Mouse (Mus musculus): ENCODE results near the gene Nat8f4. TPM values are rescaled to one million over a fixed set of nuclear protein-coding genes. Genes with fewer than 3 reads are reported as not detected.
"Not testable (repeated sequence)": the region's sequence is repeated elsewhere in the genome, so short reads cannot be mapped to it uniquely, and the experiment has no call there.

The Nat8f4 gene
- 7.0 and 7.5 TPM in 2 replicates for polyA plus RNA-seq (2014; fragmentation: Nextera tagmentation; extraction: Ambion mirVana)

GRCm38 (mm10) chr6:85904642-85905061 is at the start of gene Nat8f4:
Gene Nat8f4, minus strand, starts transcription at chr6:85904884.
- H3K9me3 ChIP-seq (ENCODE audit: control insufficient read depth, low read length); H3K27ac ChIP-seq (ENCODE audit: low read depth, low read length); H3K9ac ChIP-seq (ENCODE audit: low read length); H3K36me3 ChIP-seq (ENCODE audit: control insufficient read depth, insufficient read depth, low read length); H3K27me3 ChIP-seq (ENCODE audit: control insufficient read depth, insufficient read depth, low read length); H3K4me1 ChIP-seq (replicated peaks; ENCODE audit: control insufficient read depth, insufficient read depth, low read length): not testable (repeated sequence)
- peak within 1 kb of the TSS; percentile 39 for H3K4me2 ChIP-seq (ENCODE audit: low read depth, low read length, severe bottlenecking)
- DNase-seq (ENCODE audit: low spot score) (peak; percentile 76), ATAC-seq (replicated peaks; ENCODE audit: low FRiP score) (peak; percentile 74)
- 16% methylated on average over 20 of the region's 20 CpGs for WGBS
- H3K4me3 ChIP-seq (ENCODE audit: low read depth, low read length): peak within 1 kb of the TSS; percentile 19

DNA sequence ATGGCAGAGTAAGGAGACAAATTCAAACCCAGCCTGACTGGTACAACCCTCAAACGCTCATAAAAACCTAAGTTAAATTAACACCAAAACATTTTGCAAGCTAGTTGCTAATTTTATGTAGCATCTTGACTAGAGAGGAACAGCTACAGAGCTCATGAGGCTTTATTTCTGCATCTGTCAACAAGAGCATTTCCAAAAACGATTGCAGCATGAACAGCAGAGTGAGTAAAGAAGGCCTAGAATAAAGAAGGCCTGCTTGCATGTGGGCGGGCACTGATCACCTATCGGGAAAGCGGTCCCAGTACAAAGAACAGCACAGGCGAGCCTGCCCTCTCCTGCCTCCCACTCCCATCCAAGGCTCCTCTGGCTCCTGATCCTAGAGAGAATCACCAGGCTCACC is 43.9 kb upstream of the Nat8f4 start:
- H3K36me3 ChIP-seq (ENCODE audit: control insufficient read depth, insufficient read depth, low read length): peaks cover 8% of the 10 kb centered on the region; the same call in 1 of the 2 replicates
- no peaks in the 10 kb centered on the region for H3K4me1 ChIP-seq (replicated peaks; ENCODE audit: control insufficient read depth, insufficient read depth, low read length)
- ATAC-seq (replicated peaks; ENCODE audit: low FRiP score) (no peak), DNase-seq (ENCODE audit: low spot score) (no peak)
- no peak overlapping the region for H3K4me2 ChIP-seq (ENCODE audit: low read depth, low read length, severe bottlenecking)
- 84% methylated on average over 6 of the region's 6 CpGs for WGBS
- no peak overlapping the region for H3K27ac ChIP-seq (ENCODE audit: low read depth, low read length)
- H3K9me3 ChIP-seq (ENCODE audit: control insufficient read depth, low read length): no peaks in the 10 kb centered on the region
- H3K4me3 ChIP-seq (ENCODE audit: low read depth, low read length): no peak overlapping the region
- H3K9ac ChIP-seq (ENCODE audit: low read length): no peak overlapping the region
- H3K27me3 ChIP-seq (ENCODE audit: control insufficient read depth, insufficient read depth, low read length): no peaks in the 10 kb centered on the region

GRCm38 (mm10) chr6:85942469-85942868 is 37.8 kb upstream of the Nat8f4 start:
- Histone ChIP-seq H3K4me3 (ENCODE audit: low read depth, low read length) (no peak overlapping the region), H3K9ac (ENCODE audit: low read length) (no peak overlapping the region), H3K4me1 (replicated peaks; ENCODE audit: control insufficient read depth, insufficient read depth, low read length) (no peaks in the 10 kb centered on the region; the same call in 1 of the 2 replicates), H3K4me2 (ENCODE audit: low read depth, low read length, severe bottlenecking) (no peak overlapping the region), H3K27me3 (ENCODE audit: control insufficient read depth, insufficient read depth, low read length) (no peaks in the 10 kb centered on the region), H3K9me3 (ENCODE audit: control insufficient read depth, low read length) (no peaks in the 10 kb centered on the region), H3K27ac (ENCODE audit: low read depth, low read length) (no peak overlapping the region), H3K36me3 (ENCODE audit: control insufficient read depth, insufficient read depth, low read length) (peaks cover 6% of the 10 kb centered on the region; the same call in 1 of the 2 replicates)
- 92% methylated on average over 3 of the region's 3 CpGs for WGBS
- no peak for DNase-seq (ENCODE audit: low spot score)
- no peak for ATAC-seq (replicated peaks; ENCODE audit: low FRiP score)

DNA sequence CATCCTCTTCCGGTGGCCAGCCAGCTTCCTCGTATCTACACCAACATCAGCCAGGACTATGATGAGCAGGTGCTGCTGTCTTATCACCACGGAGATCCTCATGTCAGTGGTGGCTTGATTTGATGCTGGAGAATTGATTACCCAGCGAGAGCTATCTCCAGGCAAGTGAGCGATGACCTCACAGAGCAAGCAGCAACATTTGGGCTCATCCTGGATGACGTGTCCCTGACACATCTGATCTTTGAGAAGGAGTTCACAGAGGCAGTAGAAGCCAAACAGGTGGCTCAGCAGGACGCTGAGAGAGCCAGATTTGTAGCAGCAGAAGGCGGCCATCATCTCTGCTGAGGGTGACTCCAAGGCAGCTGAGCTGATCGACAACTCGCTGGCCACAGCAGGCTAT is 34.0 kb upstream of the Nat8f4 start:
- Histone ChIP-seq H3K36me3 (ENCODE audit: control insufficient read depth, insufficient read depth, low read length) (no peaks in the 10 kb centered on the region; the same call in 1 of the 2 replicates), H3K27ac (ENCODE audit: low read depth, low read length) (no peak overlapping the region), H3K4me2 (ENCODE audit: low read depth, low read length, severe bottlenecking) (no peak overlapping the region), H3K4me3 (ENCODE audit: low read depth, low read length) (no peak overlapping the region), H3K4me1 (replicated peaks; ENCODE audit: control insufficient read depth, insufficient read depth, low read length) (no peaks in the 10 kb centered on the region; the same call in 1 of the 2 replicates), H3K9me3 (ENCODE audit: control insufficient read depth, low read length) (no peaks in the 10 kb centered on the region), H3K9ac (ENCODE audit: low read length) (no peak overlapping the region), H3K27me3 (ENCODE audit: control insufficient read depth, insufficient read depth, low read length) (no peaks in the 10 kb centered on the region)
- DNase-seq (ENCODE audit: low spot score): no peak
- ATAC-seq (replicated peaks; ENCODE audit: low FRiP score): no peak
- 85% methylated on average over 10 of the region's 10 CpGs for WGBS

DNA sequence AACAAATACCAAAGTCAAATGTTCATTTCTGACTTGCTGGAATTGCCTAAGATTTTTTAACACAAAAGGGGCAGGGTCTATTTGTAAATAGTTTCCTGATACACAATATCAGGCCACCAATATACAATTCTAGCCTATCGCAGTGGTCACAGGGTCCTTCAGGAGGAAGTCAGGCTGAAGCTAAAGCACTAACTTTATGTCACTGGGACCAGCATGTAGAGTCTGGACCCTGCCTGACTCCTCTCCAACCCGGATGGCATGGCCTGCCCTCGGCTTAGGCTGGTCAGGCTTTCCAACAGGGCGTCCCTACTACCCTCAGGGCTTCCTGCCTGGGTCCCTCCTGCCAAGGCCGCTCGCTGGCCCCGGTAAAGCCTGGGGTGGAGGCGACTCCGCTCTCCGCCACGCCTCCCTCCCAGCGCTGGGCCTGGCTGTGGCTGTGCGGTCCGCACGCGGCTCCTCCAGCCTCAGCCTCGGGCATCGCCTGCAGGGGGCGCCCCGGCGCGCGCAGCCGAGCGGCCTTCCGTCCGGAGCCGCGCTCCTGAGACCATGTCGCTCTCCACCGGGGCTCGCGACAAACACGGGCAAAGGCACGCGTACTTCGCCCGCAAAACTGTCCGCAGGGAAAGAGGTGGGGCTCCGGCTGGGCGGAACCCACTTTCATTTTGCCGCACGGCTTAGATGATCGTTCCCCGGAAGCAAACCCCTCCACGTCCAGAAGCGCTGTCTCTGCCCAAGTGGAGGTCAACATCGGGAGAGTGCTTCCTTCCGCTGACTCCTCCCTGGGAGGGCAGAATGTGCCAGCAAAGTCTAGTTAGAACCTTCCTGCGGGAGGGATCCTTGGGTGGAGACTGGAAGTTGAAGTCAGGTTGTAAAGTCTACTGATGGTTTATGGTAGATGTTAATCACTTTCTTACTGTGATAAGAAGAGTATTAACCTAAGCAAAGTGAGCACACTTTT is 32.1 kb upstream of the Nat8f4 start:
- Histone ChIP-seq H3K9ac (ENCODE audit: low read length) (peak overlapping the region; percentile 51; the same call in 1 of the 2 replicates), H3K4me2 (ENCODE audit: low read depth, low read length, severe bottlenecking) (peak overlapping the region; percentile 54), H3K4me3 (ENCODE audit: low read depth, low read length) (peak overlapping the region; percentile 36)
- 1% methylated on average over 49 of the region's 50 CpGs for WGBS
- peak; percentile 96 for ATAC-seq (replicated peaks; ENCODE audit: low FRiP score)
- H3K36me3 ChIP-seq (ENCODE audit: control insufficient read depth, insufficient read depth, low read length); H3K4me1 ChIP-seq (replicated peaks; ENCODE audit: control insufficient read depth, insufficient read depth, low read length); H3K27ac ChIP-seq (ENCODE audit: low read depth, low read length); H3K27me3 ChIP-seq (ENCODE audit: control insufficient read depth, insufficient read depth, low read length); H3K9me3 ChIP-seq (ENCODE audit: control insufficient read depth, low read length): not testable (repeated sequence)
- peak; percentile 86 for DNase-seq (ENCODE audit: low spot score)

- no peaks in the 10 kb centered on the region for H3K9me3 ChIP-seq (ENCODE audit: control insufficient read depth, low read length)
- no peaks in the 10 kb centered on the region; the same call in 1 of the 2 replicates for H3K4me1 ChIP-seq (replicated peaks; ENCODE audit: control insufficient read depth, insufficient read depth, low read length)
- H3K4me3 ChIP-seq (ENCODE audit: low read depth, low read length): no peak overlapping the region
- H3K27me3 ChIP-seq (ENCODE audit: control insufficient read depth, insufficient read depth, low read length): no peaks in the 10 kb centered on the region
- no peaks in the 10 kb centered on the region for H3K36me3 ChIP-seq (ENCODE audit: control insufficient read depth, insufficient read depth, low read length)
- DNase-seq (ENCODE audit: low spot score) (no peak), ATAC-seq (replicated peaks; ENCODE audit: low FRiP score) (no peak)
- H3K9ac ChIP-seq (ENCODE audit: low read length): no peak overlapping the region
- WGBS: 69% methylated on average over 3 of the region's 3 CpGs
- no peak overlapping the region for H3K27ac ChIP-seq (ENCODE audit: low read depth, low read length)
- no peak overlapping the region for H3K4me2 ChIP-seq (ENCODE audit: low read depth, low read length, severe bottlenecking)
These were observed 31.0 kb upstream of the Nat8f4 start for GRCm38 (mm10) chr6:85935646-85936045.

GRCm38 (mm10) chr6:85934047-85934446 is 29.4 kb upstream of the Nat8f4 start:
- H3K9me3 ChIP-seq (ENCODE audit: control insufficient read depth, low read length): no peaks in the 10 kb centered on the region
- 87% methylated on average over 8 of the region's 8 CpGs for WGBS
- H3K36me3 ChIP-seq (ENCODE audit: control insufficient read depth, insufficient read depth, low read length): no peaks in the 10 kb centered on the region
- DNase-seq (ENCODE audit: low spot score) (no peak), ATAC-seq (replicated peaks; ENCODE audit: low FRiP score) (no peak)
- H3K9ac ChIP-seq (ENCODE audit: low read length): no peak overlapping the region
- no peak overlapping the region for H3K4me2 ChIP-seq (ENCODE audit: low read depth, low read length, severe bottlenecking)
- no peak overlapping the region for H3K4me3 ChIP-seq (ENCODE audit: low read depth, low read length)
- no peak overlapping the region for H3K27ac ChIP-seq (ENCODE audit: low read depth, low read length)
- no peaks in the 10 kb centered on the region for H3K27me3 ChIP-seq (ENCODE audit: control insufficient read depth, insufficient read depth, low read length)
- H3K4me1 ChIP-seq (replicated peaks; ENCODE audit: control insufficient read depth, insufficient read depth, low read length): no peaks in the 10 kb centered on the region; the same call in 1 of the 2 replicates

GRCm38 (mm10) chr6:85929312-85929711 is 24.6 kb upstream of the Nat8f4 start:
- 87% methylated on average over 1 of the region's 1 CpGs for WGBS
- Histone ChIP-seq H3K4me2 (ENCODE audit: low read depth, low read length, severe bottlenecking) (no peak overlapping the region), H3K4me1 (replicated peaks; ENCODE audit: control insufficient read depth, insufficient read depth, low read length) (no peaks in the 10 kb centered on the region), H3K27me3 (ENCODE audit: control insufficient read depth, insufficient read depth, low read length) (no peaks in the 10 kb centered on the region), H3K9ac (ENCODE audit: low read length) (no peak overlapping the region), H3K9me3 (ENCODE audit: control insufficient read depth, low read length) (no peaks in the 10 kb centered on the region), H3K4me3 (ENCODE audit: low read depth, low read length) (no peak overlapping the region), H3K27ac (ENCODE audit: low read depth, low read length) (no peak overlapping the region), H3K36me3 (ENCODE audit: control insufficient read depth, insufficient read depth, low read length) (peaks cover 4% of the 10 kb centered on the region)
- DNase-seq (ENCODE audit: low spot score) (no peak), ATAC-seq (replicated peaks; ENCODE audit: low FRiP score) (no peak)
